Mouse (Mus musculus): ENCODE measurements around the gene Lins1.

Lins1 gene

DNA sequence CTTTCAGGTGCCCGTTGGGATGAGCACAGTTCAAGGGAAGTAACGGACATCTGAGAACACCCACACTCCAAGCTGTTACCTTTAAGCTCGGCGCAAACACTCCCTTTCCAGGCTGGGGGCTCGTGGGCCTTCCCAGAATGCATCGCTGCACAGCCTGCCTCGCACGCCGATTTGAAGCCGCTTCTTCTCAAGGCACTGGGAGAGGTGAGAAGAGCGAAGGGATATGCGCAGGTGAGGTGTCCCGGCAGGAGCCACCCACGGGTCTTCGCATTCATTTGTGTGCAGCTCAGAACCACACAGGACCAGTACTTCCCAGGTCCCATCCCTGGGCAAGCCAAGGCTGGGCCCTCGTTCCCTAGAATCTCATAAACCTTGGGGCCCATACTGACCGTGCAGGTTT is 43.7 kb downstream of the Lins1 start:
- DNase-seq (ENCODE audit: low spot score in 2 of 2) = no peak

DNA sequence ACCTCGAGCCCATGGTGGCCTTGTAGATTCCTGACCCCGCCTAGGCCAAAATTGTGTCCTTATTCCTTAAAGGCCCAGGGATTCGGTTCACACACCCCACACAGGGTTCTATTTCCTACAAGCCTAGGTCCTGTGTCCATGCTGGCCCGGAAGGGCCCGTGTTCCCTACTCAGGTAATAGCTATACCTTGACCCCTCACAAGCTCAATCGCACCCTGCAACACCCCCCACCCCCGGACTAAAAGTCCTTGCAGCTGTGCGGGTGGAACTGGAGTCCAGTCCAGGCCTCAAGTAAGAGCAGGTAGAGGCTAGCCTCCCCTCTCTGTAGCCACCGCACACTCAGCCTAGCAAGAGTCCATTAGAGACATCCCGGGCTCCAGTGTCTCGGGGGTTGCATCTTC is 44.2 kb downstream of the Lins1 start:
- no peak for DNase-seq (ENCODE audit: low spot score in 2 of 2)

DNA sequence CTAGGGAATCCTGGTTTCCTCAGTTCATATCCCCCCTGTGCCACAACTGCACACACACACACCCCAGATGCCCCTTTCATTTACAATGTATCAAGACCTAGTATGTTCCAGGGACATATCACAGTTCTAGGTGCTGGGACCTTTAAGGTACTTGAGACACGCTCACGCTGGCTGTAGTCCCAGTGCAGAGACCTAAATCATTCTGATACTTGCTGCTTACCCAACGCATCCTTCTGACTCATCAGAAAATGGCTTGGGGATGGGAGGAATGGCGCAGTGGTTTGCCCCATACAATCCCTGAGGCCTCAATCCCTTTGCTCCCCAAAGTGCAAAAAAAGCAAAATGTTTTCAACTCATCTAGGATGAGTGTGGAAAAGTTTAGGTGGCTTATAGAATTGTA is 44.8 kb downstream of the Lins1 start:
- DNase-seq (ENCODE audit: low spot score in 2 of 2) = no peak

DNA sequence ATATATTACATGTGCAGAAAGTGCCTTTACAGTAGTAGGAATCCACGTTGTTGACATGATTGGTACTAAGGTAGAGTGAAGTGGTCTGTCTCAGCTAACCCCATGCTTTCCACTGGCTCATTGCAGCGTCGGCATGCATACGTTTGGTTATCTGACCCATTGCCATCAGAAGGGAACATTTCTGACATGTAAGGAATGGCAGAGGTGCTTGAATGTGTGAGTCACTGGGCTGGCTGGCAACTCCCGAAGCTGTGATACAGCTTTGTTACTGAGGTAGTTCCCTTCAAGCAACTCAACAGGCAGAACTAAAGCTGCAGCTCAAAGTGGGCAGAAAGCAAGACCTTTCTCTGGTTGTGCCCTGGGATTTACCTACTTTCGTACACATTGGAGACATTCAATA is 45.3 kb downstream of the Lins1 start:
- no peak for DNase-seq (ENCODE audit: low spot score in 2 of 2)

- DNase-seq (ENCODE audit: low spot score in 2 of 2) = no peak
Measured at GRCm38 (mm10) chr7:66737418-66737817, 47.7 kb downstream of the Lins1 start.

GRCm38 (mm10) chr7:66741008-66741407 is 51.3 kb downstream of the Lins1 start:
- DNase-seq (ENCODE audit: low spot score in 2 of 2) = no peak

DNA sequence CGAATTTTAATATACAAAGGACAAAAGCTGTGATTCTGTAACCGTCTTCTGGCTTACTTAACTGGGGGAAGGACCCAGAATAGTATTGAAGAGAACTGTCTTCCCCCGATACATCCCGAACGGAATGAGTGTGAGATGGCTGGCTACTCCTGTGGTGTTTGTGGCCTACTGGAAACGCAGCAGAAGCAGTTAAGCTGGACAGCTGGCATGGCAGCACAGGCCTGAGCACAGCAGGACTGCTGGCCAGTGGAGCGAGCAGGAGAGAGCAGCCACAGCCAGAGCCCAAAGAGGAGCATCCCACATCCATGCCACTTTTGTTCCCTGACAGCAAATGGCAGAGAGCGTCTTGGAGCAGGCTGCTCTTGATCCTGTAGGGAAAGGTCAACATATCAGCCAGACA is 51.7 kb downstream of the Lins1 start:
- DNase-seq (ENCODE audit: low spot score in 2 of 2) = no peak

DNA sequence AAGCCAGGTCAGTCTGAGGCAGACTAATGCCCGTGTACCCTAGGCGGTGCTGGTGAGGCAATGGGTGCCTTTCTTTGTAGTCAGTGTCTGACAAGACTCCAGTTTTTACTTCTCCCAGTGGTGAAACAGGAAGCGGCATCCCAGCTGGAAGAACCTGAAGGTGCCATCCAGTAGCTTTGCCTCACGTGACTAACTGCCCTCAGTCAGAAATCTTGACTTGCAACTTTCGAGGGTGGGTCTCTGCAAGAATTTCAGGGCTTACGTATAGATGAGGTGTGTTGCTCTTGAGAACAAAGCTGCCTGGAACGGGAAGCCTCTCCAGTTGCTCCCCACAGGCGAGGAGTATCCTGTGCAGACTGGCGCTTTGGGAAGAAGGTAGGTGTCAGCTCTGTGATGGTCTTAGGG is 53.7 kb downstream of the Lins1 start, which contains the start of gene Cers3:
TSS of gene Cers3 (plus strand) at position 128 of the 405 bp plus-strand sequence.
- no peak for DNase-seq (ENCODE audit: low spot score in 2 of 2)

DNA sequence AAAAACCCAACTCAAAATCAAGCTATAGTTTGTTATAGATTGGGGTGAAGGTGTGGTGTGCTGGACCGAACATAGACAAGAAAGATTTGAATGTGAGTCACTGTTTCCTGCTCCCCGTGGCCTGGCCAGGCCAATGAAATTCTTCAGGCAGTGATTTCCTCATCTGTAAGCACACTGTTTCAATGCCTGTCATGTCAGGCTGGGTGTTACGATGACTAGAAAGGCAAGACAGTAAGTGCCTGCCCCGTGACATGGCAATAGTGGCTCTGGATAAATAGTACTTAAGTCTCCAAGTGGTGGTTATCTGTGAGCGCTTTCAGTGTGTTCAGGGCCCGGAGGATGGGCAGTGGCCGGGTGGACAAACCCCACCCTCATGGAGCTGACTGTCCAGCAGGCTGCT is 57.3 kb downstream of the Lins1 start:
- DNase-seq (ENCODE audit: low spot score in 2 of 2) = peak in 1 of 2 experiments; percentile 3

DNA sequence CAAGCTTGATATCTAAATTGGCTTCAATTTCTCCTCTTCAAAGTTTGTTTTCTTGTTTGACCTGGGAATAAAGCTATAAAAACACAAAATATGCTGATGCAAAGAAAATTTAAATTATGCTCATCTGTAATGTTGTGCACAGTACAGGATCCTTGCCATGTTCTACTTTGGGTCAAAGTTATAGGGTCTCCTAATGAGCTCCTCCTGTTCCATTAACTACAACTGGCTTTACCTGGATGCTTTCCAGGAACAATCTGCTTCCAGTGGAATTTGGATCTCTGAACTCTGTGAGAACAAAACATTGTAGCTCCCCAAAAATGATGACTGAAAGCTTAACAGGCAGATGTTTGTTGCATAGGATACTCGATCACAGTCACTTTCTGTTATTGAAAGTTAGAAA is 60.3 kb downstream of the Lins1 start:
- no peak for DNase-seq (ENCODE audit: low spot score in 2 of 2)

DNA sequence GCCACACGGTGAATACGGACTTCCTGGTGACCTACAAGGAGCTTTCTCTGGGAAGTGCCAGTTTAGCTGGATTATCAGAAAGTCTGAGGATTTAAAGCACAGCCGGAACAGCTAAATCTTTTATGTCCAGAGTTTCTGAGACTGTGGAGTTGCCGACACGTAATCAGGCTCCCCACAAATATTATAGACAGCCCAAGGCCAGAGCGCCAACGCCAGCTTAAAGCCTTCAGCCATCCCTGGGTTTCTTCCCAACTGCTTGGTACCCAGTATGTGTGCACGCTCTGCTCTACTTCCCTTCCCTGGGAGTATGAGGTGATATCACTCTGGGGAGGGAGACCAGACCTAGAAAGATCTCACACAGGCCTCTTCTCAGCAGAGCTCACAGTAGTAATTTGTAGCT is 64.1 kb downstream of the Lins1 start:
- no peak for DNase-seq (ENCODE audit: low spot score in 2 of 2)

DNA sequence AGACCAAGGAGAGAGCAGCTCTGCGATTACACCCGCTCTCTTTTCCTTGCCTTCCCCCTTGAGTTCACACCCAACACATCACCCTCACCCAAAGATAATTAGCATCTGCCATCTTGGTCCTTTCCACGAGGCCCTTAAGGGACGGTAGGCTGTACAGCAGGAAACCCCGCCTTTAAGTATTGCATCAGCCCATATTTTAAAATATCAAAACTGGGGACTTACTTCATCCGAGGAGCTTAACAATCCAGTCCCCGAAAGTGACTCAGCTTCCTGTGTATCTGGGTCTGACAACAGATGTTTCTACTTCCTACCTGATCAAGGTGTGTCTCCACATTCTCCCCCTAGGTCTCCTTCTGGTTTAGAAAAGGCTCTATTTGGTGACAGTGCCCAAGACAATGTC is 65.9 kb downstream of the Lins1 start:
- no peak for DNase-seq (ENCODE audit: low spot score in 2 of 2)

All from heart, adult 9 months (tissue).